Mouse (Mus musculus): Measurements from ENCODE around the gene Ptbp3. TPM values are rescaled to one million over a fixed set of nuclear protein-coding genes. Genes with fewer than 3 reads are reported as not detected.
A peak's percentile ranks its signal among the peaks of the same experiment; 100 is the strongest.

Gene Ptbp3
- polyA plus RNA-seq, 1 experiment from 2014 or later, result 55.5 TPM

DNA sequence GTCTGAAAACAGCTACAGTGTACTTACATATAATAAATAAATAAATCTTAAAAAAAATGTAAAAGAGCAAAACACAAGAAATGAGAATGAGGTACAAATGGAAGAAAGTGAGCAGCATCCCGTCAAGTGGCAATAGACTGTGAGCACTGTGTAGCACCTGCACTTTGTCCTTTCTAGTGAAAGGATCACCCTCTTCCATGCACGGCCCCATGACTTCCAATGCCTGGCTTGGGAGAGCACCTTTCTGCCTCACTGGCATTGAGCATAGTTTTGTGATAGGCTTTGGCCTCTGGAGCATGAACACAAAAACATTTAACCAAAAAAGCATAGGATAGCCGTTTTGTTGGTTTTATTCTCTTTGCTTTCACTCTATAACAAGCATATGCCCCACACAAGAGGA lies 21.7 kb downstream of the Ptbp3 start:
- Histone ChIP-seq H3K9me3 (ENCODE audit: control insufficient read depth, low read length) (no peaks in the 10 kb centered on the region), H3K27ac (ENCODE audit: low read length) (no peak overlapping the region), H3K27me3 (ENCODE audit: control insufficient read depth, insufficient read depth, low read depth, low read length) (no peaks in the 10 kb centered on the region), H3K36me3 (ENCODE audit: control insufficient read depth, insufficient read depth, low read length) (peaks cover 8% of the 10 kb centered on the region), H3K4me3 (ENCODE audit: low read length) (no peak overlapping the region), H3K4me2 (ENCODE audit: low read depth, low read length) (no peak overlapping the region), H3K9ac (ENCODE audit: low read length) (no peak overlapping the region), H3K4me1 (replicated peaks; ENCODE audit: control insufficient read depth, insufficient read depth, low read length) (0 out of 2 replicates have a peak, but pooled peaks cover 3% of the 10 kb centered on the region)
- no peak for ATAC-seq (ENCODE audit: low read depth)
- WGBS, result 88% methylated on average over 3 of the region's 3 CpGs

GRCm38 (mm10) chr4:59526728-59527127 lies 22.4 kb downstream of the Ptbp3 start:
- no peaks in the 10 kb centered on the region for H3K9me3 ChIP-seq (ENCODE audit: control insufficient read depth, low read length)
- ATAC-seq (ENCODE audit: low read depth), result no peak
- peaks cover 8% of the 10 kb centered on the region for H3K36me3 ChIP-seq (ENCODE audit: control insufficient read depth, insufficient read depth, low read length)
- no peaks in the 10 kb centered on the region for H3K27me3 ChIP-seq (ENCODE audit: control insufficient read depth, insufficient read depth, low read depth, low read length)
- no peak overlapping the region for H3K4me3 ChIP-seq (ENCODE audit: low read length)
- no peak overlapping the region for H3K27ac ChIP-seq (ENCODE audit: low read length)
- H3K4me2 ChIP-seq (ENCODE audit: low read depth, low read length), result no peak overlapping the region
- 57% methylated on average over 2 of the region's 2 CpGs for WGBS
- no peak overlapping the region for H3K9ac ChIP-seq (ENCODE audit: low read length)
- 0 out of 2 replicates have a peak, but pooled peaks cover 3% of the 10 kb centered on the region for H3K4me1 ChIP-seq (replicated peaks; ENCODE audit: control insufficient read depth, insufficient read depth, low read length)

- WGBS, result 65% methylated on average over 3 of the region's 3 CpGs
- H3K9me3 ChIP-seq (ENCODE audit: control insufficient read depth, low read length), result no peaks in the 10 kb centered on the region
- no peak for ATAC-seq (ENCODE audit: low read depth)
- H3K36me3 ChIP-seq (ENCODE audit: control insufficient read depth, insufficient read depth, low read length), result peaks cover 8% of the 10 kb centered on the region
- no peaks in the 10 kb centered on the region for H3K27me3 ChIP-seq (ENCODE audit: control insufficient read depth, insufficient read depth, low read depth, low read length)
- 0 out of 2 replicates have a peak, but pooled peaks cover 3% of the 10 kb centered on the region for H3K4me1 ChIP-seq (replicated peaks; ENCODE audit: control insufficient read depth, insufficient read depth, low read length)
- H3K4me2 ChIP-seq (ENCODE audit: low read depth, low read length), result no peak overlapping the region
- no peak overlapping the region for H3K27ac ChIP-seq (ENCODE audit: low read length)
- H3K9ac ChIP-seq (ENCODE audit: low read length), result no peak overlapping the region
- no peak overlapping the region for H3K4me3 ChIP-seq (ENCODE audit: low read length)
These were observed 24.3 kb downstream of the Ptbp3 start for GRCm38 (mm10) chr4:59524875-59525274.

DNA sequence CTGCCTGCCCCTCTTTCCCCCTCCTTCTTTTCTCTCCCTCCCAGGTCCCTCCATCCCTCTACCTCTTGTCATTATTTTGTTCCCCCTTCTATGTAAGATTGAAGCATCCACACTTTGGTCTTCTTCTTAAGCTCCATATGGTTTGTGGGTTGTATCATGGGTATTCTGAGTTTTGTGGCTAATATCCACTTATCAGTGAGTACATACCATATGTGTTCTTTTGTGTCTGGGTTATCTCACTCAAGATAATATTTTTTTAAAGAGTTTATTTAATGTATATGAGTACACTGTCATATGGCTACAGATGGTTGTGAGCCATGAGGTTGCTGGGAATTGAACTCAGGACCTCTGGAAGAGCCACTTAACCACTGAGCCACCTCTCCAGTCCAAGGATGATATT lies 38.8 kb downstream of the Ptbp3 start:
- ATAC-seq (ENCODE audit: low read depth), result no peak
- H3K36me3 ChIP-seq (ENCODE audit: control insufficient read depth, insufficient read depth, low read length), result peaks cover 22% of the 10 kb centered on the region
- no peak overlapping the region for H3K27ac ChIP-seq (ENCODE audit: low read length)
- no peak overlapping the region for H3K4me3 ChIP-seq (ENCODE audit: low read length)
- H3K9ac ChIP-seq (ENCODE audit: low read length), result no peak overlapping the region
- H3K4me1 ChIP-seq (replicated peaks; ENCODE audit: control insufficient read depth, insufficient read depth, low read length), result no peaks in the 10 kb centered on the region
- H3K9me3 ChIP-seq (ENCODE audit: control insufficient read depth, low read length), result no peaks in the 10 kb centered on the region
- H3K4me2 ChIP-seq (ENCODE audit: low read depth, low read length), result no peak overlapping the region
- no peaks in the 10 kb centered on the region for H3K27me3 ChIP-seq (ENCODE audit: control insufficient read depth, insufficient read depth, low read depth, low read length)

DNA sequence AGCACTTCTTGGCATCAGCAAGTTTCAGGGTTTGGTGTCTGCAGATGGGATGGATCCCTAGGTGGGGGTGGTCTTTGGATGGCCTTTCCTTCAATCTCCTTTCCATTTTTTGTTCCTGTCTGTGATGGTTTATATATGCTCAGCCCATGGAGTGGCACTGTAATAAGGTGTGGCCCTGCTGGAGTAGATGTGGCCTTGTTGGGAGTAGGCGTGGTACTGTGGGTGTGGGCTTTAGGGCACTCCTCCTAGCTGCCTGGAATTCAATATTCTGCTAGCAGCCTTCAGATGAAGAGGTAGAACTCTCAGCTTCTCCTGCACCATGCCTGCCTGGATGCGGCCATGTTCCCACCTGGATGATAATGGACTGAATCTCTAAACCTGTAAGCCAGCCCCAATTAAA lies 39.6 kb downstream of the Ptbp3 start:
- Histone ChIP-seq H3K27ac (ENCODE audit: low read length) (no peak overlapping the region), H3K9me3 (ENCODE audit: control insufficient read depth, low read length) (no peaks in the 10 kb centered on the region), H3K9ac (ENCODE audit: low read length) (no peak overlapping the region), H3K4me2 (ENCODE audit: low read depth, low read length) (no peak overlapping the region), H3K4me3 (ENCODE audit: low read length) (no peak overlapping the region), H3K27me3 (ENCODE audit: control insufficient read depth, insufficient read depth, low read depth, low read length) (no peaks in the 10 kb centered on the region), H3K36me3 (ENCODE audit: control insufficient read depth, insufficient read depth, low read length) (peaks cover 22% of the 10 kb centered on the region), H3K4me1 (replicated peaks; ENCODE audit: control insufficient read depth, insufficient read depth, low read length) (no peaks in the 10 kb centered on the region)
- 91% methylated on average over 2 of the region's 2 CpGs for WGBS
- ATAC-seq (ENCODE audit: low read depth), result no peak

DNA sequence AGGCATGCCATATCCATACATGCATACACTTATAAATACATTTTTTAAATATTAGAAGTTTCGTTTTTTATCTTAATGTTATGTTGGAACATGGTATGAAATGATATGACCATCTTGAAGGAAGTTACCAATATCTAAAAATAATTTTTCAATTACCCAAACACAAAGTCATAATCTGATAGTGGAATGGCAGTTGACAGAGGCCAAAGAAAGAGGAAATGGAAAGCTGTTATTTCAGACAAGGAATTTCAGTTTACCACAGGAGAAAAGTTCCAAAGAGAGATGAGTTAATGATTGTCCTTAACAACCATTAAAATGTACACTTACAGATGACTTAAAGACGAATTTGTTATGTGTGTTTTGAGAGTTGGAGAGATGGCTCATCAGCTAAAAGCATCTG lies 41.4 kb downstream of the Ptbp3 start:
- no peak for ATAC-seq (ENCODE audit: low read depth)
- no peaks in the 10 kb centered on the region for H3K4me1 ChIP-seq (replicated peaks; ENCODE audit: control insufficient read depth, insufficient read depth, low read length)
- WGBS, result 68% methylated on average over 2 of the region's 2 CpGs
- no peak overlapping the region for H3K4me3 ChIP-seq (ENCODE audit: low read length)
- H3K9me3 ChIP-seq (ENCODE audit: control insufficient read depth, low read length), result no peaks in the 10 kb centered on the region
- no peak overlapping the region for H3K27ac ChIP-seq (ENCODE audit: low read length)
- no peaks in the 10 kb centered on the region for H3K27me3 ChIP-seq (ENCODE audit: control insufficient read depth, insufficient read depth, low read depth, low read length)
- no peak overlapping the region for H3K4me2 ChIP-seq (ENCODE audit: low read depth, low read length)
- no peak overlapping the region for H3K9ac ChIP-seq (ENCODE audit: low read length)
- peaks cover 15% of the 10 kb centered on the region for H3K36me3 ChIP-seq (ENCODE audit: control insufficient read depth, insufficient read depth, low read length)

- Histone ChIP-seq H3K27ac (ENCODE audit: low read length) (no peak overlapping the region), H3K4me2 (ENCODE audit: low read depth, low read length) (no peak overlapping the region), H3K36me3 (ENCODE audit: control insufficient read depth, insufficient read depth, low read length) (peaks cover 14% of the 10 kb centered on the region), H3K9ac (ENCODE audit: low read length) (no peak overlapping the region), H3K27me3 (ENCODE audit: control insufficient read depth, insufficient read depth, low read depth, low read length) (no peaks in the 10 kb centered on the region), H3K9me3 (ENCODE audit: control insufficient read depth, low read length) (no peaks in the 10 kb centered on the region), H3K4me3 (ENCODE audit: low read length) (no peak overlapping the region), H3K4me1 (replicated peaks; ENCODE audit: control insufficient read depth, insufficient read depth, low read length) (no peaks in the 10 kb centered on the region)
- ATAC-seq (ENCODE audit: low read depth), result no peak
- 97% methylated on average over 3 of the region's 3 CpGs for WGBS
These were observed 42.5 kb downstream of the Ptbp3 start for GRCm38 (mm10) chr4:59506704-59507103.

DNA sequence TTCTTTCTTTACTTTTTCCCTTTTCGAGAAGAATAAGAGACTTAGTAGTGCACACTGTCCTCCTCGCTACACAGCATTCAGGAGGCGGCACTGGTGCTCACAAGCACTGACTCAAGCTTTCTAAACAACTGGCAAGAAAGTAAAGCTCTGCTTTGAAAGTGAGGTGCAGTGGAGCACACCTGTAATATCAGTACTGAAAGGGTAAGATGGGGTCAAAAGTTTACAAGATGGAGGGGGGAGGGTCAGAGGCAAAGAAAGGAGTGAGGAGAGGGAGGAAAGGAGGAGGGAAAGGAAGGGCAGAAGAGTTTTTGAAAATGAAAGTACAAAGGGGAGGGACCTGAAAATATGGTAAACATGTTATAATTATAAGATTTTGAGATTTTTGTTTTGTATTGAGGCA lies 43.7 kb downstream of the Ptbp3 start:
- Histone ChIP-seq H3K27me3 (ENCODE audit: control insufficient read depth, insufficient read depth, low read depth, low read length) (no peaks in the 10 kb centered on the region), H3K9ac (ENCODE audit: low read length) (no peak overlapping the region), H3K27ac (ENCODE audit: low read length) (no peak overlapping the region), H3K36me3 (ENCODE audit: control insufficient read depth, insufficient read depth, low read length) (peaks cover 19% of the 10 kb centered on the region), H3K4me1 (replicated peaks; ENCODE audit: control insufficient read depth, insufficient read depth, low read length) (no peaks in the 10 kb centered on the region), H3K4me2 (ENCODE audit: low read depth, low read length) (no peak overlapping the region), H3K9me3 (ENCODE audit: control insufficient read depth, low read length) (no peaks in the 10 kb centered on the region), H3K4me3 (ENCODE audit: low read length) (no peak overlapping the region)
- 63% methylated on average over 3 of the region's 3 CpGs for WGBS
- no peak for ATAC-seq (ENCODE audit: low read depth)

GRCm38 (mm10) chr4:59491097-59491496 lies 58.1 kb downstream of the Ptbp3 start:
- H3K36me3 ChIP-seq (ENCODE audit: control insufficient read depth, insufficient read depth, low read length), result peaks cover 16% of the 10 kb centered on the region
- no peak overlapping the region for H3K27ac ChIP-seq (ENCODE audit: low read length)
- WGBS, result 85% methylated on average over 2 of the region's 2 CpGs
- H3K4me3 ChIP-seq (ENCODE audit: low read length), result no peak overlapping the region
- no peak overlapping the region for H3K9ac ChIP-seq (ENCODE audit: low read length)
- H3K4me2 ChIP-seq (ENCODE audit: low read depth, low read length), result no peak overlapping the region
- H3K9me3 ChIP-seq (ENCODE audit: control insufficient read depth, low read length), result no peaks in the 10 kb centered on the region
- no peaks in the 10 kb centered on the region for H3K27me3 ChIP-seq (ENCODE audit: control insufficient read depth, insufficient read depth, low read depth, low read length)
- peak; percentile 60; the same call in 1 of the 2 replicates for ATAC-seq (ENCODE audit: low read depth)
- no peaks in the 10 kb centered on the region for H3K4me1 ChIP-seq (replicated peaks; ENCODE audit: control insufficient read depth, insufficient read depth, low read length)

GRCm38 (mm10) chr4:59471306-59471705 lies 77.9 kb downstream of the Ptbp3 start:
- H3K4me3 ChIP-seq (ENCODE audit: low read length), result no peak overlapping the region
- H3K9me3 ChIP-seq (ENCODE audit: control insufficient read depth, low read length), result no peaks in the 10 kb centered on the region
- peaks cover 2% of the 10 kb centered on the region; the same call in 1 of the 2 replicates for H3K36me3 ChIP-seq (ENCODE audit: control insufficient read depth, insufficient read depth, low read length)
- no peaks in the 10 kb centered on the region for H3K27me3 ChIP-seq (ENCODE audit: control insufficient read depth, insufficient read depth, low read depth, low read length)
- no peak overlapping the region for H3K27ac ChIP-seq (ENCODE audit: low read length)
- H3K4me2 ChIP-seq (ENCODE audit: low read depth, low read length), result no peak overlapping the region
- H3K9ac ChIP-seq (ENCODE audit: low read length), result no peak overlapping the region
- ATAC-seq (ENCODE audit: low read depth), result no peak
- H3K4me1 ChIP-seq (replicated peaks; ENCODE audit: control insufficient read depth, insufficient read depth, low read length), result 0 out of 2 replicates have a peak, but pooled peaks cover 4% of the 10 kb centered on the region
